Mouse (Mus musculus): ENCODE measurements at regions not wholly inside any gene's neighbourhood (a gene's known extent, or its start where the extent isn't known, plus 50 kb on each side); places are given as distances from the start of the nearest gene placed in this dataset.
A peak's percentile ranks its signal among the peaks of the same experiment; 100 is the strongest.

DNA sequence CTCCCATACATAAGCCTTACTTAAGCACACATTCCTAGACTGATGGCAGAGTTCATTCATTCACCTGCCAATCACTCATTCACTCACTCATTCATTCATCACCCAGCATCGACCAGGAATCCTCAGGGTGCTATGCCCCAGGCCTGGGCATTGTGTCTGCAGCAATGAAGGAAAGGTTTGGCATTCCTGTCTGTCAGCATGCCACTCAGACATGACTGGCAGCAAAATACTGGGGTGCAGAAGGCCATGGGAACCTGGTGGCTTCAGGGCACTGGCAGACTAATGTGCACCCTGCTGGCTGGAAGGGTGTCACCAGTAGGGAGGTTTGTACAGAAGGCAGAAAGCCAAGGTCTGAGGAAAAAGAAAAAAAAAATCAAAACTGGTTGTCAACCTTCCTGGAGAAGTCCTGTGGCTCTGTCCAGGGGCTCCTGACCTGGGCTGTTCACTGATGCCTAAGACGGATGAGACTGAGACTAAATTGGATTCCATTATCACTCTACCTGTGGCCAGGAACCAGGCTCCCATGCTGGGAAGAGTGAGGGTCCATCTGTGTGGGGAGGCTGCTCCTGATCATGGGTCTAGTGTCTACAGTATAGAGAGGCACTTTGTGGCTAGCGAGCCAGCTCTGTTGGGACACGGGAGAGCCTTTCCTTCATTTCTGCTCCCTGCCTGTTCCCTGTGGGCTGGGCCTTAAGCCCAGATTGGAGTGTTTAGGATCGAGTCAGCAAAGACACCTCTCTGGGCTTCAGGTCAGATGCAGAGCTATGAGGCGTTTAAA is 104.1 kb downstream of the Cstad start:
- DNase-seq, result no peak

GRCm38 (mm10) chr2:30697851-30698250 is 103.0 kb downstream of the Cstad start:
- no peak for DNase-seq

DNA sequence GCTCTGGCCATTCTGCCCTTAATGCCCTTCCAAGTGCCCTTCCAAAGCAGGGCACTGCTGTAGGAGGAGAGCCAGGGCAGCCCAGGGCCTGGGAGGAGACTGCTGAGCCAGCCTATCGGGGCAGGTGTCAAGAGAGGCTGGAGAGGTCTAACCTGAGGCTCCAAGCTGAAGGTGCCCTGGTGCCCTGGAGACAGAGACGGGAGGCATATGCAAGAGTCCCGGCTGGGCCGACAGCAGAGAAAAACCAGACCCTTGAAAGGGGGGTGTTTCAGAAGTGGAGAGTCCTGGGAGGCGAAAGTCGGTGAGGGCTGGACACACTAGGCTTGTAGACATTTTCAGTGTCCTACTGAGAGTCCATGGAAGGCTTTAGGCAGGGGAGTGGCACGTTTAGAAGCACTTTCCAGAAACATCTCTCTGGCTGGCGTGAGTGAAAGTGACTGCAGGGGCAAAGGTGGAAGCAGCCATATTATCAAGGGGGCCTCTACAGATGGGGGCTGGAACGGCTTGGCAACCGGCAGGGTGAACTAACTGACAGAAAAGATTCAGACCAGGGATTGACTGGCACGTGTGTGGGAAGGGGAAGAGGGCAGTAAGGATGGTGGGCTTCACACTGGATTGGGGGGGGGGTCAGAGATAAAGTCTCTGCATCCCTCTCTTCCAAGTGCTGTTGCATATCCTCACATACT is 101.1 kb downstream of the Cstad start:
- DNase-seq, result peak in 1 of 2 experiments; percentile 39

DNA sequence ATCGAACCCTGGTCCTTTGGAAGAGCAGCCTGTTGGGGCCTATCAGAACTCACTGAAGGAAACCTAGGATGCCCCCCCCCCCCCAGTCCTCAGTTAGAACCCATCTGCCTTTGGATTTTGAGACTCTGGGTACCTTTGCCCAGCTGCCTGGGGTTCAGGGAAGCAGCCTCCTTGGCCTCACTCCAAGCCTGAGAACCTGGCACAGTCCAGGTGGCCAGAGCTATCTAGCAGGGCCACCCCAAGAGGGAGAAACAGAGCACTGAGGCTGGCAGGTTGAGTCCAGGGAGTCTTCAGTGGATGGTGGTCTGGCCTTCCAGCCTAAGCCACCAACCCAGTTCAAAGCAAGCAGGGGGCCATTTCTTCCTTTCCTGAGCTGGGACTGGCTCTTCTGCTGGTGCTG is 100.2 kb downstream of the Cstad start:
- no peak for DNase-seq

DNA sequence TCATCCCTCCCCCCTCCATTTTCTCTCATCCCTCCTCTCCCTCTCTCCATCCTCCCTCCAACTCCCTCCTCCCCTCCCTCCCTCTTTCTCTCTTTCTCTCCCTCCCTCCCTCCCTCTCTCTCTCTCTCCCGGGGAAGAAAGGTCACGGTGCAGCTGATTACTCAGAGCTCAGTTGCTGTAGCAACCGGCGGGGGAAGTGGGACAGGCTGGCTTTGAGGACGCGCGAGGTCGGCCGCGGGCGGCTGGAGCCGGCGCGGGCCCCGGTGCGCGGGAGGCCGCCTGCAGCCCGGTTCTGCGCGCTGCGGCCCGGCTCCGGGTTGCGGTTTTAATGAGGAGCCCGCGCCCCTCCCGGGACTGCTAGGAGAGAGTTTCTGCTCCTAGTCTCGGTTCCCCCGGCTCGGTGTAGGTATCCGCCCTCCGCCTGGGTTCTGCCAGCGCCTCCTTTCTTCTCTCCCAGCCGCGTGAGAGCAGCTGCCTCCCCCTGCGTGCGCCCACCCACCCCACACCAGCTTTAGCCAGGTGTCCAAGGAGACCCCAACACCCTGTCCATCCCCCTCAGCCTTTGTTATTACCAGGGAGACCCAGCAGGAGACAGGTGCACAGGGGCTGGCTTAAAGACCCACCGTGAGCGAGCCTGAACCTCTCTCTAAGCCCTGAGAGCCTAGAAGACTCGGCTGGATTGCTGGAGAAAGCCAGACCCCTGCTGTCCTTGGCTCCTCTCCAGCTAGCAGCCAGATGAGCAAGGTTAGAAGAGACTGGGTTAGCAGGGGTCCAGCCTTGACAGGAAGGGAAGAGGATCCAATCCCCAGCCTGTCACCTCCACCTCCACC is 98.6 kb downstream of the Cstad start:
- DNase-seq, result peak; percentile 85 to 93

DNA sequence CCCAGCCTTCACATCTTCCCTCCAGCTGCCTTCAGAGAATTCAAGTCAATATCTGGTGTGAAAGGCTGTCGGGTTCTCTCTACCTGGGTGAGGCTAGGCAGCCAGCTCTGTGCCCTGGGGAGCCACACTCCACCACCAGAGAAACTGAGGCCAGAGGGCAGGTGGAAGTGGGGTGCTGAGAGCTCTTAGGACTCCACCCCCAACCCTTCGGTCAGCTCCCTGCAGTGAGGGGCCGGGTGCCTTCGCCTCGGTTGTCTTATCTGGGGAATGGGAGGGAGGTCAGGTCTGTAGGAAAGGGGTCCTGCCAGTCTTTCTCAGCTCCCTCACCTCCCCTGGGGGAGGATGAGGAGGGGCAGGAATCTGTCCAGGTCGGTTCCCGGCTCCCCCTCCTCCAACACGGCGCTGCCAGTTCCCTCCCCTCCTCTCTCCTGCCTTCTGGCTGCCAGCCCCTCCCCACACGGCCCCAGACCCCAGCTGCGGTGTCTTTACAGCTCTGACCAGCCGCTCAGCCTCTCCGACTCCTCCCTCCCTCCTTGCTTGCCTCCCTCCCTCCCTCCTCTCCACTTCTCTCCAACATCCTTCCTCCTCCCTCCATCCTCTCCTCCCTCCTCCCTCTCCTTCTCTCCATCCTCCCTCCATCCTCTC is 97.8 kb downstream of the Cstad start:
- DNase-seq, result peak in 1 of 2 experiments; percentile 44

DNA sequence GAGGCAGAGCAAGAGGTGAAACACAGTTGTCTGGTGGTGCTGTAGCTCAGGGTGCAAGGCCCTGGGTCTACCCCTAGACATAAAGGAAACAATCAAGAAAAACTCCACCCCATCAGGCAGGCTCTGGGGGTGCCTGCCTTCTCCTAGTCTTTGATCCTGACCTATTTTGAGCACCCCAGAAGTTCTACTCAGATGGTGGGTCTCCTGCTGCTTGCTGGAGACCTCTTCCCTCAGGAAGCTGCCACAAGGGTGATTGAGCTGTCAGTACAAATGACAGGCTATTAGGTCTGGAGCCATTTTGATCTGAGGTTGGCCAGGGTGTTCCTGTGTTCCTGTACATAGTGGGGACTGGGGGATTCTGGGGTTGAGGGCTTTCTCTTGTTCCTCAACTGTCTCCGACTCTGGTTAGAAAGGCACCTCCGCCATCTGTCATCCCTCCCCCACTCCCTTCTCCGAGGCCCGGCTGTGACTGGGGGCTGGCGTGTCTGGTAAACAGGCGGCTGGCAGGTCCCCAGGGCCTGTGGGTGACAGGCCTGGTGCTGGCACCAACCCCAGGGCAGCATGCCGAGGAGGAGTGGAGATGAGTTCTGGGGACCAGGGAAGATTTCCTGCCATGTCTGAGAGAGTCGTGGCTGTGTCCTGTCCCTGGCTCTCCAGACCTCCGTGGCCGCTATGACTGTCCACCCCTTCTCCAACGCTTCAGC is 97.2 kb downstream of the Cstad start:
- DNase-seq, result peak; percentile 82 to 87

GRCm38 (mm10) chr2:30690925-30691856 is 96.4 kb downstream of the Cstad start:
- DNase-seq, result no peak

DNA sequence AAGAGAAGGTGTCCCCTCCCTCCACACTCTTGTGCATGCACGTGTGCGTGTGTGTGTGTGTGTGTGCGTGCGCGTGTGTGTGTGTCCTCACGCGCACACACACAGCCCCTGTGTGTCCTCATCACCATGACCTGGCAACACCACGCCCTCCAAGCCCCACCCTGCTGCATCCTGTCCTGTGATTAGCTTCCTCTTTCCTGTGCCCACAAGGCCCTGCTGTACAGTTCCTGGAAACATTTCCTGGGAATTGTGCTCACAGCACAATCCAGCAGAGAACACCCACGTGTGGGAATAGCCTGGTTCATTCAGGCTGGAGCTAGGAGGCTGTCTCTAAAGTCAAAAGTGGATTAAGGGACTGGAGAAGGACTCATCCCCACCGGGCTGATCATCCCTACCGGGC is 95.5 kb downstream of the Cstad start:
- DNase-seq, result peak; percentile 78 to 90

- no peak for DNase-seq
These were observed 93.6 kb downstream of the Cstad start for GRCm38 (mm10) chr2:30688402-30688801.

DNA sequence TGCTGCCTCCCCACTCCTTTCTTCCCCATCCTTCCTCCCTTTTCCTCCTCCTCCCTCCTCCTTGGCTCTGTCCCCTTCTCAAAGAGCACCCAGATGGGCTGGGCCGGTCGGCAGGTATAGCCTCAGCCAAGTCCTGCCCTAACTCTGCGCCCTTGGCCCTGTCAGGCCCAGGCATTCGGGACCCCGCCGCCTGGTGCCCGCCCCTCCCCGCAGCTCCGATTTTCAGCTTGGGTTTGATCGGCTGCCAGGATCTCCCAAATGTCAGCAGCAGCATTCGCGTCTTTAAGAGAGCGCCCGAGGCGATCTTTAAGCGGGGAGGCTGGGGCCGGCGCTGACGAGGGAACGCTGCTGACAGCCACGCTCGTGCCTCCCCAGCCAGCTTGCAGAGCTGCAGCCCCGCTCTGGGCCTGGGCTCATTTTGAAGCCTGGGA is 92.3 kb downstream of the Cstad start:
- peak; percentile 62 to 70 for DNase-seq

- DNase-seq, result no peak
These were observed 91.5 kb downstream of the Cstad start for GRCm38 (mm10) chr2:30686359-30686758.

DNA sequence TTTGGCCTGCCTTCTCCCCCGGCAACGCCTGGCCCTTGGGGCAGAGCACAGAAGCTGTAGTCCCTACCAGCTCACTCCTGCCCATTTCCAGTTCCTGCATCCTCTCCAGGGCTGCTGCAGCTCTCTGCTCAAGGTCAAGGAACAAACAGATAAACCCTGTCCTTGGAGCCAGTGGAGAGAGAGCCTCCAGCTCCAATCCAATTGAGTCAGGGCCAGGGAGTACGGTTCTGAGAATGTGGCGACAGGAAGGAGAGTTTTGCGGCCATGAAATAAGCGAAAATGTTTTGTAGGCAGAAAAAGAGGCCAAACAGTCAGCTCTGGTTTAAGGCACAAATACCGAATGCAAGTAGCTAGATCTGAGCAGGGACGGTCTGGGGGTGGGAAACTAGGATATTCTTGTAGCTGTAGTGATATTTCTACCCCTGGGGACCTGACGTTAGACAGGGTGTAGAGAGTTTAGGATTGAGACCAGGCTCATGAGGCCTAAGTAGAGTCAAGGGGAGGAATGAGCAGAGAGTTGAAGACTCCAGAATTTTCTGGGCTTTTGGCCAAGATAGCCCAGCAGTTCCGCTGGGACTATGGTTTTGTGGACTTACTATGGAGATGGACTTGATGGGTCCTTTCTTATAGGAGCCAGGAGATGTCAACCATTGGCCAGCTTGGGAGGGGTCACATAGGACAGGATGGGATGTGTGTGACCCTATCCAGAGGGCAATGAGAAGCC is 90.5 kb downstream of the Cstad start:
- DNase-seq, result peak; percentile 82 to 87

- no peak for DNase-seq
These were observed 89.6 kb downstream of the Cstad start for GRCm38 (mm10) chr2:30684461-30684860.

GRCm38 (mm10) chr2:30682146-30682825 is 87.4 kb downstream of the Cstad start:
- no peak for DNase-seq

DNA sequence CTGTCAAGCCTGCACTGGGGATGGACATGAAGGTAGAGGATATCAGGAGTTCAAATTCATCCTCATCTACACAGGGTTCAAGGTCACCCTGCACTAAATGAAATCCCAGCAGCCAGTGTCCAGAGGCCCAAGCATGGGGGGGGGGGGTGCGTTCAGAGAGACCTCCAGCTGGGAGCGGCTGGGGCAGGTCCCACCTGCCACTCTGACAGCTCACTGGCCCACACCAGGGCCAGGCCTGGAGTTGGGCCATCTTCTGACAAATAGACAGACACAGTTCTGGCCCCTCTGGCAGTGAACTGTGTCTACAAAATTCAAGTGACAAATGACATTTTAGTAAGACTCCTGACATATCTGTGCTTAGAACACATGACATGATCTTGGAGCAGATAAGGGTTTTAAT is 86.8 kb downstream of the Cstad start:
- DNase-seq, result no peak

- DNase-seq, result no peak
These were observed 84.2 kb downstream of the Cstad start for GRCm38 (mm10) chr2:30679041-30679440.

GRCm38 (mm10) chr2:30677498-30677897 is 82.7 kb downstream of the Cstad start:
- DNase-seq, result no peak

DNA sequence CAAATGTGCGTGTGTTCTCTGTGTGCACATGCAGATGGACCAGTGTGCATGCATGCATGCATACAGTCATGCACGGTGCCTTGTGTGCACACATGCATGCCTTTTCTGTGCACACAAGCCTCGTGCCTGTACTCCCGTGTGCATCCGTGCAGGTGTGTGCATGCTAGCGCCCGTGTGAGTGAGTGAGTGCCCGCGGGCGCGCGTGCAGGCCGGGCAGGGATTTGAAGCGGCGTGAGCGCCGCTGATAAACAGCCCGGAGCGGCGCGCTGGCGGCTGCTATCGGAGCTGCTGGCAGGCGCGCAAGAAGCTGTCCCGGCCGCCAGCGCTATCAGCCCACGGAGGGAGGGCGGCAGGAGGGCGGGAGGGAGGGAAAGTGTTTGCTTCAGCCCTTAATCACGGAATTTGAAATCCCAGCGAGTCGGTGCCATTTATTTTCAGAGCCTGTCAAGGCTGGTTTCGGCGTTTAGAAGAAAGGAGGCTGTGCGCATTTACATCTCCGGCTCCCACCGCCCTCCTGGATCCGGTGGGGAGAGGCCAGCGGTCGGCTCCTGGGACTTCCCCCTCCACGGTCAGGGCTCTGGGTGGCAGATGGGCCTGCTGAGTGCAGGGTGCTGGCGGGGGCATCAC is 82.1 kb downstream of the Cstad start:
- peak; percentile 78 to 82 for DNase-seq
